Mouse (Mus musculus) thymus, postnatal 25 days (tissue): ENCODE data around the gene Stat6.
A peak's percentile ranks its signal among the peaks of the same experiment; 100 is the strongest.

Experiments used
- DNase-seq: peaks from one replicate; pipeline ENCODE4 v3.0.0; 2022

Stat6 gene

DNA sequence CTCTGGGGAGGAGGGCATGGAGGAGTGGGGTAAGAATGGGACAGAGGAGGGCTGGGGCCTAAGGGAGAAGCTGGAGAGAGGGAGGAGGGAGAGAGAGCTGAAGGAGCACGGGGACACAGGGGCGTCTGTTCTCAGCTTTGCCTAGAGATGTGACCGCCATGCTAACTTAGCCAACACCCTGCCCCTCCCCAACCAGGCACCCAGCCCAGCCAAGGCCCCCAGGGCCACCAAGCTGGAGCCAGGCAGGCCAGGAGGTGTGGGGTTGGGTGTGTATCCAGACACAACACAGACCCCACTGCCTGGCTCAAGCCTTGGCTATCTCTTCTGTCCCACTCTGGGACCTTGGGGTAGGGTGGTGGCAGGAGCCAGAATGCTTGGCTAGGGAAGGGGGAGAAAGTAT is 27.2 kb upstream of the Stat6 start:
- DNase-seq: no peak

DNA sequence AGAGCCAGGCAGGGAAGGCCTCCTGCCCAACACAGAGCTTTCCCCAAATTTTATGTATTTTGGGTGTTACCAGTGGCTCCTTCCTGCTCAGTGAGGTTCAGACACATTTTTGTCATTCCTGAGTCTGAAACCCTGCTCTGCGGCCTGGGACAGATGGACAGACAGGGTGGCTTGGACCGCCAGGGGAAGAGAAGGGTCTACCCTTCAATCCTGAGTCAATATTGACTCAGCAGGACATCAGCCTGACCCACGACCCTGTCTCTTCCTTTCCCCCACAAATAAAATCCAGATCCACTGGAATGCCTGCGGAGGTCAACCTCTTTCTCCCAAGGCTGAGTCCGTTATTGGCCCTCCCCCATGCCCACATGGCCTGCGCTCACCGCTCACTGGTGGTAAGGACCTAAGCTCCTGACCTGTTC is 26.5 kb upstream of the Stat6 start:
- no peak for DNase-seq

DNA sequence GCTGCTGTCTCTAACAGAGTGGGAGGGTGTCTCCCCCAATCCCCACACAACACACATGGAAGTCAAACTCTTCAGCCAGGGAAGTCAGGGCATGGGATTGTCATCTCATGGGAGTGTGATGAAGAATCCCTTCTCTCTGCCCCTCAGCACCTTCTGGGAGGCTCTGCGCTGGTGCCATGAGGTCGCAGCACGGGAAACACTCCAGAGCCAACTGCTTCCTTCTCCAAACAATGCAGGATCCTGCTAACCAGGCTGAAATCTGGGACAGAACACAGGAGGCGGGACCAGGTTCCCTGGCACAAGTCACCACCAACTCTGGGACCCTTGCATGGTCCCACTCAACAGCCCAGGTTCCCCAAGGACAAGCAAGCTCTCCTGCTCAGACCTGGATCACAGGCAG is 25.5 kb upstream of the Stat6 start:
- DNase-seq: no peak

DNA sequence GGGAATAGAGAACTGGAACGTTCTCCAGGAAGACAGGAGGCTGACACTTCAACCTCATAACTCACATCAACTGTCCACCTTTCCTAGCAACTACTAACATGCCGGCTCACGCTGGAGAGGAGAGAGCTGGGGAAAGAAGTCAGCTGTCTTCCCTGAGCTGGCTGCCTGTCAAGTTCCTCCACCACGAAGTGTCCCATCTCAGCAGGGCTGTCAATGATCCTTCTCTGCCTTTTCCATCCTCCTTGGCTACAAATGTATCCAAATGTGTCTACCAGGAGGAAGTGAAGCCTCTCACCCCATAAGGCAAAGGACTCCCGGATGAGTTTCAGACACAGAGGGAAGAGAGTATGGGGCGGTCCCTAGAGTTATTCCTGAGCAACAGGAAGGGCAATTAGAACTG is 24.6 kb upstream of the Stat6 start:
- DNase-seq: no peak

DNA sequence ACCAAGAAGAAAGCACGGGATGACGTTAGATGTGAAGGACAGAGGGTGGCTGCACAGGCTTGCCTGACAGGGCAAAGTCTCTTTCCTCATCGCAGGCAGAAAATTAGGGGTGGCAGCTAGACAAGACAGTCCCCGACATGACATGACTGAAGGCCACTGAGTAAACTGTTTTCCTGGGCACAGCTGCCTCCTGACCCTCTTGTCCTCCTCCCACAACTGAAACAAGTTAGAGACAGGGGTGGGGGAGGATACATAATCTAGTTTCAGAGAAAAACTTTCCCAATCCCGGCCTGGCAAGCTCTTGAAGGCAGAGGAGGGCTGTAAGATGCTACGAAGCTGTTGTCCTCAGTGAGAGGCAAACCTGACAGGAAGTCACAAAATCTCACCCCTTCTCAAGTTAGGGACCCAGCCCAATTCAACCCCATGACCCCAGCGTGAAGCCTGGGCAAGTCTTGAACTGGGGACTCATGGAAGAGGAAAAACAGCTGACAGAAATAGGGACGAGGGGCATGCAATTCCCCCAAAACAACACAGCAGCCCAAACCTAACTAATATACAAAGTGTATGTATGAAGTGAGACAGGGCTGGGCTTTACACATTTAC is 23.6 kb upstream of the Stat6 start:
- no peak for DNase-seq

DNA sequence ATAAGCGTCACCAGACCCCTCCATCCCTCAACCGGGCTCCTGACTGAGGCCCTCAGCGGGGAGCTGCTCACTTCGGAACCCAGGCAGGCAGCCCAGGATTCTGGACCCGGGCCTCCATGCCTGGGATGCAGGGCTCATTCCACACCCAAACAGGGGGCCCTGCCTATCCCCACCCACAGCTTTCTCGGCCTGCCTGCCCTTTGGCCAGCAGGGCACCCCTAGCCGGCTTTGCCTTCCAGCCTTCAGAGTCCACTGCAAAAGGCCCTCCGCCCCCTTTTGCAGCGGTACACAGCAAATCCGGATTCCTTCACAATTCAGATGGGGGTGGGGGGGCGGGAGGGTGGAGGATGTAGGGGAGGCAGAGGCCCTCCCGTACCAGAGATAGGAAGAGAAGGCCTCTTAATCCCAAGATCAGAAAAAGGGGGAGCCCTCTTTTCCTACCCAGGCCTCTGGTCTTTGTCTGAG is 22.8 kb upstream of the Stat6 start:
- DNase-seq: no peak

DNA sequence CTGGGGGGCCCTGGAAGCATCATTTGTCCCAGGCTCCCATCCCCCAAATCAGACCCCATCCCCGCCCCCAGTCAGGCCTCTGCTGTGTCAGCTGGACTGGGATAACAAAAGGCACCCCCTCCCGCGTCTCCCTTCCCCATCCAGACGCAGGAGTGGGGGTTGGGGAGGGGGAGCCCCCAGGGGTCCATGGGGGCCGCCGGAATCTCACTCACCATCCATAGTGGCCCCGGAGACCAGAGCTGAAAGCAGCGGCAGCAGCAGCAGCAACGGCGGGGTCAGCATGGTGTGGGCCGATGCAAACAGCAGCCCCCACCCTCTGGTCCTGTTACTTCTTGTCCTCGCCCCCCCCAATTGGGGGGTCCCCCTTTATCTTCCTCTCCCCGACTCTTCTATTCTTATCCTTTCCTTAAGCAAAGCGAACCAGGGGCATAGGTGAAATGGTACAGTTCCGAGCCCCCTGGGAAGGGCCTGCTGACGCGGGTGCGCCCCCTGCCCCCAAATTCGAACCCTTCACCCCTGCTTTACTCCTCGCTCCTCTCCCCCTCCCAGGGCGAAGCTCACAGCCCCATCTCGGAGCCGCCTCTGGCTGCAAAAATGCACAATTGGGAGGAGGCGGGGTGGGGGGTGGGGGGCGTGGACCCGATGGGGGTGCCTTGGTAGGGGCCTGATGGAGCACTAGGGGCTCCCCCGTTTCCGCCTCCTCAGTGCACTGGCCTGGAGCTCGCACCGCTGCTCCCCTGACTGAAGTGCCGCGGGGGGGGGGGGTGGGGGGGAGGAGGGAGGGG is 22.2 kb upstream of the Stat6 start, which contains the start of gene Lrp1:
Gene Lrp1 (minus strand): TSS at position 743 of the 785 bp plus-strand sequence.
- DNase-seq: no peak

DNA sequence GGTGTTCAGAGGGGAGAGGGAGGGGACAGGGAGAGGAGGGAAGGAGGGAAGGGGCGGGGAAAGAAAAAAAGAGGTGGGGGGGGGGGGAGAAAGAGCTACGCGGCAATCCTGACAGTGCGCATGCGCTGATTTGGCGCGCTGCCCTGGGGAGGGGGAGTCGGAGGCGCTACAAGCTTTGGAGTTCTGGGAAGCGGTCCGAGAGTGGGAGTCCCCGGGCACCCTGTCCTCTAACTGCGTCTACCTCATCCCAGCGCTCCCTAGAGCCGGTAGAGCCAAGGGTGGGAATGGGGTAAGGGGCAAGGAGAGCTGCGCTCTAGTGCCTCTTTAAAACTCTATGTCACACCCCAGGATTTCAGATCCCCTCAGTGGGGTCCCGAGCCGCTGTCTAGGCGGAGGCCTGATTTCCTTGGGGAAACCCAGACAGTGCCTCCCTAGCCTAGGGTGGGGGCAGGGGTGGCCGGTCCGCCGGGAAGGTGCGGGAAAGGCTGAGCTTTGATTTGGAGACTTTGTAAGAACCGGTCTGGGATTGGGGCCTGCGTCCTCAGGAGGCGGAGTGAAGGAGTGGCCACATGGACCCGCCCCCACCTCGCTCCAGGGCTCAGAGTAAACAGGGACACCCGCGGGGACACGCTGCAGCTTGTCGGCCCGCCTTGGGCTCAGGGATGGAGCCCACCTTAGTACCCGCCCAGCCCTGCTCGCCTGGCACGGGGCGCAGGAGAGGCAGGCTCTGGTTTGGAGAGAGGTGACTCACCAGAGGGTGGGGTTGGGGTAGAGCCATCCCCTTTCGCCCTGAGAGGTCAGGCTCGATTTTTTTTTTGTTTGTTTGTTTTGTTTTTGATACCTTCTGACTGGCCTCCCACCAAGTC is 21.4 kb upstream of the Stat6 start:
- DNase-seq: peak; percentile 62

DNA sequence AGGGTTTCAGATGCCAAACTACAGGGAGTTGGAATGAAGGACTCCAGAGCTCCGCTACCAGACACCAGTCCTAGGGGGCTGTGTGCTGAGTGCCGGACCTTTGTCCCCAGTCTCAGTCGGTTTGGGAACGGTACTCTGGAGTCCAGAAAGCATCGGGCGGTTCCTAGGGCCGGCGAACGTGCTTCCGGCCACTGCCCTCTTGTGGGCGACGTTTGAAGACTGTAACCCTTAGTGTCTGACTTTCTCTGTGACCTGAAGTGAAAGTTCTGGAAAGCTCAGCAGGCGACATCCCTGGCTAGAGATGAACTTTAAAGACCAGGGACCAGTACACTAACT is 20.8 kb upstream of the Stat6 start:
- DNase-seq: no peak

DNA sequence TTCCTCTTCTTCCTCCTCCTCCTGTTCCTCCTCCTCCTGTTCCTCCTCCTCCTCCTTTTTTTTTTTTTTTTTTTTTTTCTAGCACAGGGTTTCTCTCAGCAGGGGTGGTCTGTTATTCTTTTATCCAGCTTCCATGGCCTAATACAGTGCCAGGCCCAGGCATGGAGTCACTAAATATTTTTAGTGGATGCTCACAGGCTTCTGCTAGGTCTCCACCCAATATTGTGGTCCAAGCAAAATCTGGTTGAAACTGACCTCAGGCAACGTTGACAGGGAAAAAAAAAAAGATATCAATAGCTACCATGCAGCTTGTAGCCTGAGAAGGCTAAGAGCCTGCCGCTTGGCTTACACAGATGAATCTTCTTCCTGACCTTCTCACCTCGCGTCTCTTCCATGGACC is 20.1 kb upstream of the Stat6 start:
- DNase-seq: no peak

DNA sequence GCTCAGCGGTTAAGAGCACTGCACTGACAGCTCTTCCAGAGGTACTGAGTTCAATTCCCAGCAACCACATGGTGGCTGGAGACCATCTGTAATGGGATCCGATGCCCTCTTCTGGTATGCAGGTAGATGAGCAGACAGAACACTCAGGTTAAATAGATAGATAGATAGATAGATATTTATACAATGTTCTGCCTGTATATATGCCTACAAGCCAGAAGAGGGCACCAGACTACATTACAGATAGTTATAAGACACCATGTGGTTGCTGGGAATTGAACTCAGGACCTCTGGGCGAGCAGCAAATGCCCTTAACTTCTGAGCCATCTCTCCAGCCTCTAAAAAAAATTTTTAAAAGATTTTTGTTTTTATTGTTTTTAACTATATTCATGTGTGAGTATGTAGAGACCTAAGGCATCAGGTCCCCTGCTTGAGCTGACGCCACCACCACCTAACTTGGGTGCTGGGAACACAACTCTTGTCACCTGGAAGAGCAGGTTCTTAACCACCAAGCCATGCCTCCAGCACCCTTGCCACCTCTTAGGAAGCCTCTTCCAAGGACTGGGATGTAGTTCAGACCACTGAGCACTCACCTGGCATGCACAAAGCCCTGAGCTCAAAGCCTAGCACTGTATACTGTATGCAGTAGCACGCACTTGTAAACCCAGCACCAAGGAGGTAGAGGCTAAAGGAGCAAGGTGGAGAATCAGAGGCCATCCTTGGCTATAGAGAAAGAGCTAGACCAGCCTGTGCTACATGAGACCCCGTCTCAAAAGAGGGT is 19.2 kb upstream of the Stat6 start:
- no peak for DNase-seq

DNA sequence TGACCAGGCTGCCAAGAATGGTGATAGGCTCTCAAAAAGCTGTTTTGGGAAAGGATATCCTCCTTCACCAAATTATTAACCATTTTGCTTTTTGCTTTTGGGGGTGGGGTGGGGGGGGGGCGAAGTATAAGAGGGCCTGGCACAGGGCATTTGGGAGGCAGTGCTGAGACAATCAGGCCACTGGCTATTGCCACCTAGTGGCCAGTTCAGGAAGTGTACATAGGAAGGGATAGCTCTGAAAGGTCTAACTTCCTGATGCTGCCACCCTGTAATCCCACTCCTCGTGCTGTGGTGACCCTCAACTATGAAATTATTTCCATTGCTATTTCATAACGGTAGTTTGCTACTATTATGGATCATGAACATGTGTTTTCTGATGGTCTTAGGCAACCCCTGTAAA is 16.4 kb upstream of the Stat6 start:
- DNase-seq: peak; percentile 47

DNA sequence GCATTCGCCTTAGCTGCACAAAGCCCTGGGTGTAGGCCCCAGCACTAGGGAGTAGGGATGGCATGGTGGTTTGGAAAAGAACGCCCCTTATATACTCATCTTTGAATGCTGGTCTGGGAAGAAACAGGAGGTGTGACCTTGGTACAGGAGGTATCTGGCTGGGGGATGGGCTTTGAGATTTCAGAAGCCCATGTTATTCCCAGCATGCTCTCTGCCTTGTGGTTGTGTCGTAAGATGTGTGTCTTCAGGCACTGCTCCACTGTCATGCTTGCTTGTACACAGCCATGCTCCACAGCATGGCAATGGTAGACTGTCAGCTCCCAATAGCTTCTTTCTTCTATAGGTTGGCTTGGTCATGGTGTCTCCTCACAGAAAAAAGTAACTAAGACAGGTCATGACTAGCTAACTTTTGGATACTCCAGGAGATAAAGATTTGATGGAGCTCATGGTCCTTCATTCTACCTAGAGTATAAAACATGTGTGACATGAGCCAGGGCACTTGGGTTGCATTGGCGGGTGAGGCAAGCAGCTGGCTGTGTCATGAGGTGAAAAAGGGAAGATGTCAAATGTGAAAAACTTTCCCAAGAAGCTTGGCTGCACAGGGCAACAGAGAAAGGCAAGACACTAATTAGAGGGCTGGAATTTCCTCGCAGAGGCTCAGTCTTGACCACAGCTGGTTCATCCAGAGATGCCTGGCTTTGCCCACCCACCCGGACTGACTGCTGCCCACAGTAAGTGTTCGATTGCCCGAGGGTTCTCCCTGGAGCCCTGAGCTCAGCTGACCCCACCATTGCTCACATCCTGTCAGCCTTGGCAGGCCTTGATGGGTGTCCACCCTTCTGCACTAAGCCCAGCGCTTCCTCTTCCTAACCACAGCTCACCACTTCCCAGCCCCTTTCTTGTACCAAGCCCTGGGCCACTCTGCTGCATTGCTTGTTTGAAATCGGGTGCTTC is 11.2 kb upstream of the Stat6 start:
- DNase-seq: no peak

DNA sequence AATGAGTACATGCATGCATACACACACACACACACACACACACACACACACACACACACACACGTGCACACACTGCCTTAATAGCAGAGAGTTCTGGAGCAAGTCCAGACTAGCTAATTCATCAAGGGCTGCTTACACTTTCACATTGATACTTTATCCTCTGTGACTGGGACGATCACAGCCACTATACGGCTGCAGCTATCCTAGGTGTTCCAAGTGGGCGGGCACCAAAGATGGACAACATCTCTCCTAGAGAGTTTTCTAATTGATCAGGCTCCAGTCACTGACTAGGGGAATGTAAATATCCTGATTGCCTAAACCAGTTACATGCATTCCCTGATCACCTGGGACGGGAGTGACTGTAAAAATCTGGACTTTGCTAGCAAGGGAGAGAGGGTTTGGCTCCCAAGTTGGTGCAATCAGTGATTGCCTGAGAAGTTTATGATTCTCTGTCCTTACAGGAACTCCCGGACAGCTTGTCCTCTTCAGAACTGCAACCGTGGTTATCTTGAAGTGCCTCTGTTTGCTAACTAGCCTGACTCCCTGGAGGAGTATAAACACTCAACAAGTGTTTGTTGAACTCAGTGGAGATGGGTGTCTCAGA is 10.0 kb upstream of the Stat6 start:
- no peak for DNase-seq

DNA sequence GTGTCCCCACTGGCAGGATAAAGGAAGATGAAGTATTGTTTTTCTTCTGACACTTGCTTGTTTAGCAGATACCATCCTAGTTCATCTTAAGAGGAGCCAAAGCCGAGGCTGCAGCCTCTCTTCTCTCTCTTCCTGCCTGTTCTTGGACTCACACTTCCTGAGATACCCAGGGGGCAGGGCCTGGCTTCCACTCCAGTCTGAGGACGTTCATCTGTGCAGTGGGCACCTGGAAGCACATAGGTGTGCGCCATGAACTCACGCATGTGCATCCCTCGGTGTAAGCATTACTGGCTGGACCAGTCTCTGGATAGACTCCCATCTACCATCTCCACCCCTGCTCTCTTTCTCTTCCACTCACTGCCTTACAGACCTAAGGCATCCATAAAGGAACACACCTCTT is 2.4 kb upstream of the Stat6 start:
- no peak for DNase-seq

DNA sequence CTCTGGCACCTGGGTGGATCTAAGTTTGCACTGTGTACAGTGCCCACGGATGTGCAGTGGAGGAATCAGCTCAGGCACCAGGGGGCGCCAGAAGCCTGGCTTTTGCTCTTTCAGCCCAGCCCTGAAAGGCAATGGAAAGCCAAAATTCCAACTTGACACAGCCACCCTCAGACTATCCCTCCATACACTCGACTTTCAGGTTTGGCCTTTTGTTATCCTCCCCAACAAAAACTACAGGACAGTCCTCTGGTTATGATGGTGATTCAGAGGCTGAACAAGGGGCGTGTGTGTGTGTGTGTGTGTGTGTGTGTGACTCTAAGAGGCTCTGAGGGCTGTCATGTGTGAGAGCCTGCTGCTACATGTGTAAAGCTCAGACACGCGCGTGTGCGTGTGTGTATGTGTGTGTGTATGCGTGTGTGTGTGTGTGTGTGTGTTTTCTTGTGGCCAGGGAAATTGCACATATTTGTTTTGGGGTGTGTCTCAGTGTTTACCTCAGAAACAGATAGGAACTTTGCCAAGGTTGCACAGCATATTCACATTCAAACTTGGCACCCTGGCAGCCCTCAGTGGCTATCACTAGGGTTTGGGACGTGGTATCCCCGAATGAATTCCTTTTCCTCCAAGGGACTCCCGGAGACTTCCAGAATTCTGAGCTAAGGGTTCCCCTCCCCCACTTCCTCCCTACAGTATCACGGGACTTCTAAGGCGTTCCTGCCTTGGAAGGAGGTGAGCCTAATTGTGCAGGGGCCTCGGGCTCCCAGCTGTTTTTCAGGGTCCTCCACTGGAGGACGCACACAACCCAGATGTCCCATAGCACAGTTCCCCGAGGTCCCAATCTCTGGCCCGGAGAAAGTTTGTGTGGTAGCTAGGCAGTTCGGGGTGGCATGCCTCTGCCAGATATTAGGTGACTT is 670 bp upstream of the Stat6 start:
- DNase-seq: peak; percentile 91

DNA sequence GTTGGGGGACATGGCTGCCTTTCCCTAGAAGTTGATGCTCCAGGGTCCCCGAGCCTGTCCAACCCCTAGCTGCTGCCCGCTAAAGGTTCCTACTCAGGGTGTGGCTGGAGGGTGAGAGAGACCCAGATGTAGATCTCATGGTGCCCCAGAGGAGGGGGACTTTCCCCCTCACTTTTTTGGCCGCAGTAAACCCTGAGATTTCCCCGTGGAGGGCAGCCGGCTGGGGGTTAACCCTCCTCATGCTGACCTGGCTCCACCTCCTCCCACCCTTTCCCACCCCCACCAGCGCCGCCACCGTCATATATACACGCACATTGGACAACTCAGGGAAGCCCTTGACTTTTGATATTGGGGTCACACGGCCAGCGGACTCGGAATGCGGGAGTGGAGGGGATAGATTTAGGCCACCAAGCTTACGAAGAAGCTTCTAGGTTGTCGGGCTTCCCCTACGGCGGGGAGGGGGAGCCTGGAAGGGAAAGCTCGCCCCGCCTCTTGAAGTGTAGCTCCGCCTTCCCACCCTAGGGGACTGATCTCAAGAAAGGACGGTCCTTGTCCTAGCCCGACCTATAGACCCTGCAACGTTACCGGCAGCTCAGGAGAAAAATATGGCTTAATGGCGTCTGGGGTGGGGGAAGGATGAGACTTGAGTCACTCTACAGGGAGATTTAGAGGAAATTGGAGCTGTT is 910 bp downstream of the Stat6 start:
- DNase-seq: peak; percentile 84

DNA sequence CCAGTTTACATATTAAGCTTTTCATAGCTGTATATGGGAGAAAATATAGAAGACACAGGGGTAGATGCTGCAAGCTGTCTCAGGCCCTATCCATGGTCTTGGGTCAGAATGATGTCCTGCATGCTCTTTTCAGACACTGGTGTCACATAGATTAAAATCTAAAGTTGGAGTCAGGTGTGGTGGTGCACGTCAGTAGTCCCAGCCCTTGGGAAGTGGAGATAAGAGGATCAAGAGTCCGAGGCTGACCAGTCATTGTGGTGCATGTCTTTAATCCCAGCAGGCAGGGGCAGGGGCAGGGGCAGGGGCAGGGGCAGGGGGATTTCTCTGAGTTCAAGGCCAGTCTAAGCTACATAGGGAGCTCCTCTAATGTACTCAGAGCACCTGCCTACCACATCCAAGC is 3.0 kb downstream of the Stat6 start:
- no peak for DNase-seq

DNA sequence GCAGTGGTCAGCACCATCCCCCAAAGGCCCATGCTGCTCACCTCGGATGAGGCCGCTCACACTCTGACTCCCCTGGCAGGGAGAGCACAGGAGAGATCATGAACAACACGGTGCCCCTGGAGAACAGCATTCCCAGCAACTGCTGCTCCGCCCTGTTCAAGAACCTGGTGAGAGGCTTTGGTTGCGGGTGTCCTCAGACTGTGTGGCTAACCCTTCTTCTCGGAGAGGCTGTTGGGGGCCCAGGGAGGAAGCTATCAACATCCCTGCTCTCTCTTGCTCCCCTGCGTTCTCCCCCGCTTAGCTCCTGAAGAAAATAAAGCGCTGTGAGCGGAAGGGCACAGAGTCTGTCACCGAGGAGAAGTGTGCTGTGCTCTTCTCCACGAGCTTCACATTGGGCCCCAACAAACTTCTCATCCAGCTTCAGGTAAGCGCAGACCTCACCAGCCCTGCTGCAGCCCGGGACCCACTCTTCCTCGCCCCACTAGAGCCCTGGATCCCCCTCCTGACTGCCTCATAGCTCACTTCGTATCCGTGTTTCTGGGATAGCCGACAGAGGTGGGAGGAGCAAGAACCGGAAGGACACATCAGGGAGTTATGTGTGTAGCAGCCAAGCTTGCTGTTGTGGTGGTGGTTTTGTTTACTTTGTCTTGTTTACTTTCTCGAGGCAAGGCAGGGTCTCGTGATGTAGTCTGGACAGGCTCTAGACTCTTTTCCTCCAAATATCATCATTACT is 10.3 kb downstream of the Stat6 start:
- no peak for DNase-seq
